In the genomic region with DNA sequence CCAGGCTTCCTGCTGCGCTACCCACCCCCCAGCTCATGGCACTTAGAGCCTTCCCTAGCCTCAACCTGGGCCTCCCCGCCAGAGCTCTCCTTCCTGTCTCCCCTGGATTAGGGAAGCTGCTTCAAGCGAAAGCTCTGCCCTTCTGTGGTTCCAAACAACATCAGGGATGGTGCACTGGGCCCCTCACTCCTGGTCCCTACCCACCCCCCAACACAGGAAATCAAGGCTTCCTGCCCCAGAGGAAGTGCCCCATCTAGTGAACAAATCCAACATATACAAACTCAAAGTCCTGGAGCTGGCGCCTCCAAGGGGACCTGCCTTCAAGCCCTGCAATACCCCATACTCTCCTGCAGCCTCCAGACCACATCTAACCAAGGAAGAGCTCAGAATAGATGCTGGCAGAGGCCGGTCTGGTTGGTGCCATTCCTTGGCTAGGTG, we compare ENCODE assay signal across 8 mouse cellular contexts. TPM values are rescaled to one million over a fixed set of nuclear protein-coding genes. Genes with fewer than 3 reads are reported as not detected.
DNase-seq lines count a peak whose midpoint lies in the region; ATAC-seq and TF ChIP-seq lines count a peak whose summit lies in the region.

No protein-coding gene starts in this region.

- peak overlapping the region; percentile 90 for H3K4me3 ChIP-seq in brown adipose tissue, adult 24 weeks (ENCODE audit: insufficient read depth, low read depth, low read length)
- no peak overlapping the region for H3K4me3 ChIP-seq in hindbrain, embryonic 11.5 days (ENCODE audit: low read depth, low read length)
- H3K4me3 ChIP-seq in liver, embryonic 14.5 days (ENCODE audit: insufficient read depth in 1 of 2, low read depth in 2 of 2, low read length in 2 of 2), result no peak overlapping the region
- H3K4me3 ChIP-seq in stomach, embryonic 14.5 days (ENCODE audit: low read depth, low read length), result no peak overlapping the region; the same call in 1 of the 2 replicates

- H3K27ac ChIP-seq in brown adipose tissue, adult 24 weeks (replicated peaks; ENCODE audit: low read depth, low read length), result peak overlapping the region; percentile 91
- H3K27ac ChIP-seq in hindbrain, embryonic 11.5 days (ENCODE audit: low read depth, low read length), result no peak overlapping the region
- no peak overlapping the region for H3K27ac ChIP-seq in liver, embryonic 14.5 days
- peak overlapping the region; percentile 97; the same call in 1 of the 2 replicates for H3K27ac ChIP-seq in stomach, embryonic 14.5 days (ENCODE audit: low read length)

- no peaks in the 10 kb centered on the region for H3K9me3 ChIP-seq in hindbrain, embryonic 11.5 days (ENCODE audit: control insufficient read depth, low read length)
- no peaks in the 10 kb centered on the region for H3K9me3 ChIP-seq in liver, embryonic 14.5 days (ENCODE audit: control insufficient read depth, low read length)
- no peaks in the 10 kb centered on the region for H3K9me3 ChIP-seq in stomach, embryonic 14.5 days (ENCODE audit: control insufficient read depth, low read depth, low read length)

- DNase-seq in CD4-positive helper T cell, adult 2 months (ENCODE audit: low read depth, low spot score), result peak; percentile 52
- peak; percentile 26 for DNase-seq in hindbrain, embryonic 11.5 days (ENCODE audit: low spot score)
- no peak for DNase-seq in liver, embryonic 14.5 days (ENCODE audit: low read depth in 3 of 3, low spot score in 3 of 3)
- no peak for DNase-seq in frontal cortex, postnatal 36 days (ENCODE audit: low spot score in 2 of 2)
- DNase-seq in cerebellum, postnatal 25 days, result no peak
- no peak for DNase-seq in layer of hippocampus, postnatal 14 days (ENCODE audit: low spot score in 2 of 2)

- H3K9ac ChIP-seq in hindbrain, embryonic 11.5 days (ENCODE audit: low read depth, low read length), result no peak overlapping the region
- H3K9ac ChIP-seq in liver, embryonic 14.5 days (replicated peaks), result no peak overlapping the region
- H3K9ac ChIP-seq in stomach, embryonic 14.5 days (replicated peaks; ENCODE audit: low read depth, low read length), result no peak overlapping the region

- H3K4me1 ChIP-seq in brown adipose tissue, adult 24 weeks (ENCODE audit: control insufficient read depth, insufficient read depth, insufficient read length, low read length), result peaks cover 27% of the 10 kb centered on the region
- peaks cover 21% of the 10 kb centered on the region for H3K4me1 ChIP-seq in hindbrain, embryonic 11.5 days (replicated peaks; ENCODE audit: control insufficient read depth, insufficient read depth, low read length)
- peaks cover 13 to 47% of the 10 kb centered on the region in 2 experiments for H3K4me1 ChIP-seq in liver, embryonic 14.5 days (replicated peaks; ENCODE audit: control insufficient read depth in 2 of 2, insufficient read depth in 2 of 2, low read length in 1 of 2)
- peaks cover 66% of the 10 kb centered on the region for H3K4me1 ChIP-seq in stomach, embryonic 14.5 days (ENCODE audit: control insufficient read depth, insufficient read depth, low read length)

- TF ChIP-seq CTCF in liver, embryonic 14.5 days (IDR thresholded peaks at IDR 0.05; ENCODE audit: low read depth), result peak; percentile 26; the same call in 1 of the 2 replicates

- no peak for TF ChIP-seq EP300 in liver, embryonic 14.5 days (IDR thresholded peaks at IDR 0.05; ENCODE audit: low read depth)

- 67% methylated on average over 5 of the region's 5 CpGs for WGBS in hindbrain, embryonic 11.5 days
- WGBS in liver, embryonic 14.5 days (ENCODE audit: insufficient replicate concordance), result 29% methylated on average over 5 of the region's 5 CpGs
- 55% methylated on average over 5 of the region's 5 CpGs for WGBS in stomach, embryonic 14.5 days

- no peaks in the 10 kb centered on the region for H3K27me3 ChIP-seq in hindbrain, embryonic 11.5 days (ENCODE audit: control insufficient read depth, insufficient read depth, low read length)
- peaks cover 4% of the 10 kb centered on the region for H3K27me3 ChIP-seq in liver, embryonic 14.5 days (ENCODE audit: control insufficient read depth, insufficient read depth, low read length)
- no peaks in the 10 kb centered on the region for H3K27me3 ChIP-seq in stomach, embryonic 14.5 days (ENCODE audit: control insufficient read depth, insufficient read depth, low read length)

- H3K36me3 ChIP-seq in hindbrain, embryonic 11.5 days (ENCODE audit: control insufficient read depth, insufficient read depth, low read length), result no peaks in the 10 kb centered on the region
- H3K36me3 ChIP-seq in liver, embryonic 14.5 days (replicated peaks; ENCODE audit: control insufficient read depth, insufficient read depth, low read depth), result no peaks in the 10 kb centered on the region
- no peaks in the 10 kb centered on the region for H3K36me3 ChIP-seq in stomach, embryonic 14.5 days (ENCODE audit: control insufficient read depth, insufficient read depth, low read length)

- no peak for ATAC-seq in hindbrain, embryonic 11.5 days (ENCODE audit: low FRiP score)
- no peak for ATAC-seq in liver, embryonic 14.5 days (ENCODE audit: insufficient read depth)
- ATAC-seq in stomach, embryonic 14.5 days (ENCODE audit: insufficient number of reproducible peaks, insufficient read depth, low FRiP score, low read depth), result no peak

- no peak overlapping the region for H3K4me2 ChIP-seq in hindbrain, embryonic 11.5 days (replicated peaks; ENCODE audit: low read depth, low read length)
- H3K4me2 ChIP-seq in liver, embryonic 14.5 days (ENCODE audit: low read depth), result peak overlapping the region; percentile 67
- H3K4me2 ChIP-seq in stomach, embryonic 14.5 days (replicated peaks; ENCODE audit: low read depth, low read length), result peak overlapping the region; percentile 14; the same call in 1 of the 2 replicates

RNA-seq across cellular contexts. Expression of a gene that starts 15.4 kb away (rescaled TPM):
- polyA plus RNA-seq in brown adipose tissue, adult 24 weeks (2012; ENCODE audit: insufficient read depth, insufficient read length, missing spikeins), result 10.0 and 10.2 TPM in 2 replicates
- 17.9 and 19.4 TPM in 2 replicates for polyA plus RNA-seq in hindbrain, embryonic 11.5 days (2014; fragmentation: Nextera tagmentation; extraction: Ambion mirVana)
- 8.6 and 11.3 TPM in 2 replicates for polyA plus RNA-seq in liver, embryonic 14.5 days (2012; rRNA removed)
- 4.7 and 6.6 TPM in 2 replicates for polyA plus RNA-seq in liver, embryonic 14.5 days (2014; fragmentation: Nextera tagmentation; extraction: Ambion mirVana)
- polyA plus RNA-seq in stomach, embryonic 14.5 days (2014; fragmentation: Nextera tagmentation; extraction: Ambion mirVana), result 32.4 and 33.0 TPM in 2 replicates
- 10 to 100 TPM; 24.9 to 25.0 TPM for total RNA-seq in layer of hippocampus, postnatal 14 days (2021)

RNA-seq across cellular contexts. Expression of a gene that starts 50.6 kb away (rescaled TPM):
- polyA plus RNA-seq in brown adipose tissue, adult 24 weeks (2012; ENCODE audit: insufficient read depth, insufficient read length, missing spikeins), result 70.5 and 79.9 TPM in 2 replicates
- 28.1 and 28.4 TPM in 2 replicates for polyA plus RNA-seq in hindbrain, embryonic 11.5 days (2014; fragmentation: Nextera tagmentation; extraction: Ambion mirVana)
- polyA plus RNA-seq in liver, embryonic 14.5 days (2012; rRNA removed), result 35.0 and 47.8 TPM in 2 replicates
- 73.9 and 74.7 TPM in 2 replicates for polyA plus RNA-seq in liver, embryonic 14.5 days (2014; fragmentation: Nextera tagmentation; extraction: Ambion mirVana)
- polyA plus RNA-seq in stomach, embryonic 14.5 days (2014; fragmentation: Nextera tagmentation; extraction: Ambion mirVana), result 23.5 and 24.0 TPM in 2 replicates
- total RNA-seq in layer of hippocampus, postnatal 14 days (2021), result 100 to 1,000 TPM; 131 to 147 TPM

Comparison
In these comparisons a context has a peak if more than half of its experiments do, and no peak if none do; other contexts are left out.
1. DNase-seq: peak in CD4-positive helper T cell, adult 2 months (single experiment) and hindbrain, embryonic 11.5 days (single experiment); none in liver, embryonic 14.5 days (0 of 3), frontal cortex, postnatal 36 days (0 of 2), cerebellum, postnatal 25 days (0 of 2) and layer of hippocampus, postnatal 14 days (0 of 2).
2. H3K27ac ChIP-seq: peak in brown adipose tissue, adult 24 weeks (single experiment) and stomach, embryonic 14.5 days (single experiment); none in hindbrain, embryonic 11.5 days (single experiment) and liver, embryonic 14.5 days (single experiment).